Mouse (Mus musculus) urinary bladder, postnatal 10 days (tissue): ENCODE measurements around the gene Gm44973.
"Not testable (repeated sequence)": the region's sequence is repeated elsewhere in the genome, so short reads cannot be mapped to it uniquely, and the experiment has no call there.

Experiments
- DNase-seq: peaks from one replicate; pipeline ENCODE4 v3.0.0; 2022; ENCODE audit warnings: low spot score

Gene Gm44973

GRCm38 (mm10) chr7:5015118-5016001, at the start of gene Gm44973:
Gene Gm44973, plus strand, starts transcription at chr7:5015496.
- peak; percentile 84 for DNase-seq

GRCm38 (mm10) chr7:4971068-4971467, 44.2 kb upstream of the Gm44973 start, which contains the start of gene Sbk3:
Gene Sbk3, minus strand, starts transcription at chr7:4971168.
- no peak for DNase-seq

- no peak for DNase-seq
These were observed 43.6 kb upstream of the Gm44973 start for GRCm38 (mm10) chr7:4971710-4972109.

GRCm38 (mm10) chr7:4972321-4973047, 42.8 kb upstream of the Gm44973 start:
- DNase-seq: no peak

- no peak for DNase-seq
These were observed 39.8 kb upstream of the Gm44973 start for GRCm38 (mm10) chr7:4975455-4975854.

- no peak for DNase-seq
These were observed 38.5 kb upstream of the Gm44973 start for GRCm38 (mm10) chr7:4976832-4977231.

GRCm38 (mm10) chr7:4988250-4988649, 27.0 kb upstream of the Gm44973 start:
- DNase-seq: no peak

GRCm38 (mm10) chr7:4993347-4993998, 21.8 kb upstream of the Gm44973 start:
- no peak for DNase-seq

GRCm38 (mm10) chr7:4993999-4994788, 21.1 kb upstream of the Gm44973 start:
- no peak for DNase-seq

- no peak for DNase-seq
These were observed 19.9 kb upstream of the Gm44973 start for GRCm38 (mm10) chr7:4995268-4996002.

- peak; percentile 82 for DNase-seq
These were observed 19.0 kb upstream of the Gm44973 start, which contains the start of gene Zfp579 for GRCm38 (mm10) chr7:4996003-4996895. Gene Zfp579, minus strand, starts transcription at chr7:4996158.

- no peak for DNase-seq
These were observed 18.4 kb upstream of the Gm44973 start for GRCm38 (mm10) chr7:4996934-4997333.

- no peak for DNase-seq
These were observed 15.4 kb upstream of the Gm44973 start for GRCm38 (mm10) chr7:4999876-5000275.

- not testable (repeated sequence) for DNase-seq
These were observed 12.4 kb upstream of the Gm44973 start for GRCm38 (mm10) chr7:5002876-5003275.

- DNase-seq: no peak
These were observed 7.1 kb upstream of the Gm44973 start for GRCm38 (mm10) chr7:5008229-5008628.

- DNase-seq: no peak
These were observed 2.4 kb upstream of the Gm44973 start for GRCm38 (mm10) chr7:5012681-5013513.

GRCm38 (mm10) chr7:5014251-5015117, 812 bp upstream of the Gm44973 start, which contains the start of the genes Zfp524 and Fiz1:
Gene Zfp524, plus strand, starts transcription at chr7:5014415.
Gene Fiz1, minus strand, starts transcription at chr7:5014697.
- DNase-seq: peak; percentile 88

GRCm38 (mm10) chr7:5016057-5016456, 761 bp downstream of the Gm44973 start:
- DNase-seq: no peak
